Comparison of ENCODE assay signal across 9 mouse cellular contexts in the genomic region with DNA sequence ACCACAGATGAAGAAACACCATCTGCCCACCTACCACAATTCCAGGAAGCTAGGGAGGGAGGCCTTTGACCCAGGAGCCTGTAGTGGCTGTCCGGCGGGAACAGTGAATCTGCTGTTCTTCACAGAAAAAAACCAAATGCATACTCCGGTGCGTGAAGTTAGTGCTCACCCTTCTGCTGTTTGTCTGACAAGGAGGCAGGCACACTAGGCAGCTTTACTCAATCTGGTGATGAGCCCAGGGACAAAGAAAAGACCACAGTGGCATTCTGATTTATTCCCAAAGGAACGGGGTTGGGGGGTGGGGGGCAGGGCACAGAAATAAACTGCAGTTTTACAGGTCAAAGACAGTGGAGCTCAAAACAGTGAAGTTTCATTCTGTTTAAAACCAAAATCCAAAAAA.
DNase-seq lines count a peak whose midpoint lies in the region; ATAC-seq lines count a peak whose summit lies in the region.
"Had no signal": no experiment of that assay in that cellular context is flagged by ENCODE, and none has a peak within 500 bp of the region (broad histone marks: within the 10 kb centered on the region; RNA-seq: fewer than 3 reads in every experiment).

No protein-coding gene starts in this region.

- no peaks in the 10 kb centered on the region for H3K9me3 ChIP-seq in embryonic facial prominence, embryonic 12.5 days
- H3K9me3 ChIP-seq in intestine, embryonic 14.5 days (ENCODE audit: control insufficient read depth, low read length) = no peaks in the 10 kb centered on the region
- no peaks in the 10 kb centered on the region for H3K9me3 ChIP-seq in neural tube, embryonic 15.5 days (replicated peaks)

- H3K27ac ChIP-seq in embryonic facial prominence, embryonic 12.5 days = peak overlapping the region; percentile 93
- peak overlapping the region; percentile 88 for H3K27ac ChIP-seq in intestine, embryonic 14.5 days (ENCODE audit: low read depth)
- peak overlapping the region; percentile 95 for H3K27ac ChIP-seq in neural tube, embryonic 15.5 days (replicated peaks)
- H3K27ac ChIP-seq: liver, embryonic 14.5 days had no signal

- H3K4me1 ChIP-seq in embryonic facial prominence, embryonic 12.5 days = peaks cover 6% of the 10 kb centered on the region
- H3K4me1 ChIP-seq in intestine, embryonic 14.5 days (replicated peaks; ENCODE audit: control insufficient read depth, insufficient read depth, low read length) = peaks cover 12% of the 10 kb centered on the region; the same call in 1 of the 2 replicates
- H3K4me1 ChIP-seq in neural tube, embryonic 15.5 days = peaks cover 20% of the 10 kb centered on the region

- H3K27me3 ChIP-seq in embryonic facial prominence, embryonic 12.5 days = peaks cover 8% of the 10 kb centered on the region
- H3K27me3 ChIP-seq in intestine, embryonic 14.5 days (replicated peaks; ENCODE audit: control insufficient read depth, insufficient read depth, low read length) = 0 out of 2 replicates have a peak, but pooled peaks cover 3% of the 10 kb centered on the region
- H3K27me3 ChIP-seq in neural tube, embryonic 15.5 days (replicated peaks) = 0 out of 2 replicates have a peak, but pooled peaks cover 5% of the 10 kb centered on the region

- H3K4me3 ChIP-seq in embryonic facial prominence, embryonic 12.5 days = no peak overlapping the region
- H3K4me3 ChIP-seq in intestine, embryonic 14.5 days (ENCODE audit: low read depth, low read length) = no peak overlapping the region
- no peak overlapping the region; the same call in 1 of the 2 replicates for H3K4me3 ChIP-seq in neural tube, embryonic 15.5 days (replicated peaks)

- peak; percentile 5 to 13 for DNase-seq in layer of hippocampus, postnatal 10 days (ENCODE audit: low spot score in 2 of 2)
- DNase-seq in layer of hippocampus, postnatal 36 days = no peak
- DNase-seq in intestine, embryonic 14.5 days (ENCODE audit: low spot score) = peak; percentile 59
- no peak for DNase-seq in MN1 (ENCODE audit: low spot score)
- no peak for DNase-seq in layer of hippocampus, adult 9-10 months (ENCODE audit: low spot score)

- ATAC-seq in embryonic facial prominence, embryonic 12.5 days (ENCODE audit: insufficient number of reproducible peaks, insufficient read depth, low FRiP score, low TSS enrichment) = no peak
- ATAC-seq in intestine, embryonic 14.5 days (replicated peaks; ENCODE audit: low FRiP score, low TSS enrichment, low read depth) = no peak
- no peak for ATAC-seq in neural tube, embryonic 15.5 days (ENCODE audit: low FRiP score)
- ATAC-seq in megakaryocyte-erythroid progenitor cell, adult 5-6 weeks (replicated peaks; ENCODE audit: low FRiP score, low TSS enrichment, poor library complexity, severe bottlenecking) = no peak

- H3K36me3 ChIP-seq in embryonic facial prominence, embryonic 12.5 days = no peaks in the 10 kb centered on the region
- H3K36me3 ChIP-seq in intestine, embryonic 14.5 days (ENCODE audit: control insufficient read depth, insufficient read depth, low read length) = no peaks in the 10 kb centered on the region
- H3K36me3 ChIP-seq in neural tube, embryonic 15.5 days = no peaks in the 10 kb centered on the region

- H3K9ac ChIP-seq in embryonic facial prominence, embryonic 12.5 days = peak overlapping the region; percentile 15; the same call in 1 of the 2 replicates
- H3K9ac ChIP-seq in intestine, embryonic 14.5 days (ENCODE audit: low read length) = peak overlapping the region; percentile 39
- no peak overlapping the region for H3K9ac ChIP-seq in neural tube, embryonic 15.5 days (replicated peaks)
- H3K9ac ChIP-seq: liver, embryonic 14.5 days had no signal

- 10% methylated on average over 5 of the region's 5 CpGs for WGBS in embryonic facial prominence, embryonic 12.5 days
- 11% methylated on average over 5 of the region's 5 CpGs for WGBS in intestine, embryonic 14.5 days
- 10% methylated on average over 5 of the region's 5 CpGs for WGBS in neural tube, embryonic 15.5 days

- H3K4me2 ChIP-seq in embryonic facial prominence, embryonic 12.5 days (replicated peaks) = peak overlapping the region; percentile 48
- peak overlapping the region; percentile 35 for H3K4me2 ChIP-seq in intestine, embryonic 14.5 days (ENCODE audit: low read length)
- peak overlapping the region; percentile 62 for H3K4me2 ChIP-seq in neural tube, embryonic 15.5 days

Comparison
In these comparisons a context has a peak if more than half of its experiments do, and no peak if none do; other contexts are left out.
1. DNase-seq: peak in layer of hippocampus, postnatal 10 days (2 of 2) and intestine, embryonic 14.5 days (single experiment); none in layer of hippocampus, postnatal 36 days (0 of 2), MN1 (single experiment) and layer of hippocampus, adult 9-10 months (single experiment).
2. Peak in every context shown above with its lines, with median percentiles within 50 percentile points of each other: H3K27ac ChIP-seq and H3K4me2 ChIP-seq.